Mouse (Mus musculus) neural tube, embryonic 13.5 days (tissue): ENCODE data around the gene Chrna4. TPM values are rescaled to one million over a fixed set of nuclear protein-coding genes. Genes with fewer than 3 reads are reported as not detected.

Experiments used
- ATAC-seq: fragments of 200-750 bp; cut with Nextera tagmentation; 2 replicates; pipeline ENCODE4 v1.8.0; 2017; ENCODE audit warnings: low read depth, mild to moderate bottlenecking, moderate TSS enrichment, moderate library complexity
- H3K27ac ChIP-seq: fragments of 300-500 bp; sonication (generic); replicated peaks from 2 replicates; pipeline ENCODE4 v1.5.1; 2015; ENCODE audit warnings: moderate library complexity, mild to moderate bottlenecking, inconsistent platforms
- H3K27me3 ChIP-seq: fragments of 300-500 bp; sonication (generic); 2 replicates; pipeline ENCODE4 v1.6.1; 2015; ENCODE audit warnings: mild to moderate bottlenecking, inconsistent platforms
- H3K36me3 ChIP-seq: fragments of 300-500 bp; sonication (generic); 2 replicates; pipeline ENCODE4 v1.6.1; 2015; ENCODE audit warnings: mild to moderate bottlenecking, inconsistent platforms
- H3K4me1 ChIP-seq: fragments of 300-500 bp; sonication (generic); replicated peaks from 2 replicates; pipeline ENCODE4 v1.6.1; 2015; ENCODE audit warnings: inconsistent platforms
- H3K4me2 ChIP-seq: fragments of 300-500 bp; sonication (generic); 2 replicates; pipeline ENCODE4 v1.6.1; 2015; ENCODE audit warnings: inconsistent platforms, mild to moderate bottlenecking, moderate library complexity
- H3K4me3 ChIP-seq: fragments of 300-500 bp; sonication (generic); 2 replicates; pipeline ENCODE4 v1.5.1; 2015; ENCODE audit warnings: mild to moderate bottlenecking, inconsistent platforms
- H3K9ac ChIP-seq: fragments of 300-500 bp; sonication (generic); 2 replicates; pipeline ENCODE4 v1.6.1; 2015; ENCODE audit warnings: moderate library complexity, mild to moderate bottlenecking, inconsistent platforms
- H3K9me3 ChIP-seq: fragments of 300-500 bp; sonication (generic); 2 replicates; pipeline ENCODE4 v1.6.1; 2016; ENCODE audit warnings: inconsistent platforms
- WGBS: fragments of 180-500 bp; shearing (Covaris S2); methylation state at CpG from one replicate; pipeline ENCODE4 v1.1.7; 2015; 5-methylcytosine and 5-hydroxymethylcytosine counted together
- polyA plus RNA-seq: library from polyadenylated mRNA; unstranded; fragments of >200 nt; fragmentation: Nextera tagmentation; extraction: Ambion mirVana; gene quantifications from 2 replicates; pipeline ENCODE4 v1.2.1, GENCODE M21; 2015

Chrna4 gene
- polyA plus RNA-seq = 42.9 and 43.0 TPM in 2 replicates

DNA sequence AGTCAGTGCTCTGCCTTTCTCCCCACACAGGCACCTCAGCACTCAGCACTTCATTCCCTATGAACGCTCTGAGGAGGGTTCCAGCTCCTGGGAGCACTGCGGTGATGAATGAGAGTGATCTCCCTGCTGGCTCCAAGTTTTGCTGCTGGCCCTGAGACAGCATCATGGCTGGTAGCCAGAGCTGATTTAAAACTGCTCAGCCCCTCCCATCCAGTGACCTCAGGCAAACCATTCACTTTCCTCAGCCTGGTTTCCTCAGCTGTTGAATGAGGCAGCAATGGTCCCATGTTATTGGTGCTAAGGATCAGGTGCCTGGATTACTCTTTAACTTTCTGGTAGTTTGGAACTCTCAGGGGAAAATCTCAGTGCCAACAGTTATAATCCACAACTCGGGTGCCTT, at the start of gene Chrna4:
Gene Chrna4 (minus strand): TSS at position 110 of the 400 bp plus-strand sequence.
- Histone ChIP-seq H3K27me3 (peaks cover 17% of the 10 kb centered on the region), H3K4me1 (peaks cover 51% of the 10 kb centered on the region), H3K9ac (peak within 1 kb of the TSS; percentile 41; the same call in 1 of the 2 replicates), H3K4me3 (no peak within 1 kb of the TSS), H3K36me3 (no peaks in the 10 kb centered on the region), H3K9me3 (no peaks in the 10 kb centered on the region), H3K27ac (peak within 1 kb of the TSS; percentile 59), H3K4me2 (no peak within 1 kb of the TSS)
- peak; percentile 29; the same call in 1 of the 2 replicates for ATAC-seq
- WGBS = 32% methylated on average over 3 of the region's 3 CpGs

DNA sequence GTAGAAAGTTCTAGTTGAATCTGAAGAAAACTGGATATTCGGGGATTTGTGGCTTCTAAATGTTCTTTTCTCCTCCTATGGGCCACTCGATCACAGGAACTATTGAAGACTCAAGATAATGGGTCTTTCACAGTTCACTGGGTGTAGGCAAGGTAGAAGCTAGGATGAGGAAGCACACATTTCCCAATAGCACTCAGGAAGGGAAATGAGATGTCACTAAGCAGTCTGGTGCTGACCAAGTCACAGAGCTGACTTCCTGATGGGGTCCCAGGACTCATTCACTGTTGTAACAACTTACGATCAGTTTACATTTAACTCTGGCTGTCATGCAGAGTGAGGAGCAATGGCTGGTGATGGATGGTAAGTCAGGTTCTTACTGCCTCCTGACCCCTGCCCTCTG, 46.8 kb upstream of the Chrna4 start:
- 87% methylated on average over 3 of the region's 3 CpGs for WGBS
- Histone ChIP-seq H3K4me1 (no peaks in the 10 kb centered on the region), H3K27ac (no peak overlapping the region), H3K27me3 (no peaks in the 10 kb centered on the region), H3K9me3 (no peaks in the 10 kb centered on the region), H3K4me3 (no peak overlapping the region), H3K9ac (no peak overlapping the region), H3K36me3 (peaks cover 48% of the 10 kb centered on the region), H3K4me2 (no peak overlapping the region)
- no peak for ATAC-seq

DNA sequence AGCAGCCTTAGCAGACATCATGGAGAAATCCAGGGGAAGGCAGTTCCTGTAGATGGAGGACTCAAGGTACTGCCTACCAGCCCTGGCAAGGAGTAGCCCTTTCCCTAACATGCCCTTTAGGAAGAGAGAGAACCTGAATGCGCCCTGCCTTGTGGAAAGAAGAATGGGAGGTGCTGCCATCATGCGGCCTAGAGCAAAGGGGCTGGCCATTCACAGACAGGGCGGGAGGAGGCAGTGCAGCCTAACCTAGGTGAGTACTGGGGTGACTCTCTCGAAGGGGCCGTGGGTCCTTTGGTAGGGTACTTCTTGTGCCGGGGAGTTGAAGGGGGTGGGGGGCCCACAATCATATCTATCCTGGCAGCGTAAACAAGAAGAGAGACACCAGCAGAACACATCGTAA, 41.7 kb upstream of the Chrna4 start:
- no peak overlapping the region for H3K9ac ChIP-seq
- H3K4me2 ChIP-seq = no peak overlapping the region
- no peak overlapping the region for H3K4me3 ChIP-seq
- 73% methylated on average over 8 of the region's 8 CpGs for WGBS
- no peaks in the 10 kb centered on the region for H3K9me3 ChIP-seq
- no peak for ATAC-seq
- H3K27ac ChIP-seq = no peak overlapping the region
- H3K36me3 ChIP-seq = peaks cover 93% of the 10 kb centered on the region
- no peaks in the 10 kb centered on the region for H3K4me1 ChIP-seq
- no peaks in the 10 kb centered on the region for H3K27me3 ChIP-seq

DNA sequence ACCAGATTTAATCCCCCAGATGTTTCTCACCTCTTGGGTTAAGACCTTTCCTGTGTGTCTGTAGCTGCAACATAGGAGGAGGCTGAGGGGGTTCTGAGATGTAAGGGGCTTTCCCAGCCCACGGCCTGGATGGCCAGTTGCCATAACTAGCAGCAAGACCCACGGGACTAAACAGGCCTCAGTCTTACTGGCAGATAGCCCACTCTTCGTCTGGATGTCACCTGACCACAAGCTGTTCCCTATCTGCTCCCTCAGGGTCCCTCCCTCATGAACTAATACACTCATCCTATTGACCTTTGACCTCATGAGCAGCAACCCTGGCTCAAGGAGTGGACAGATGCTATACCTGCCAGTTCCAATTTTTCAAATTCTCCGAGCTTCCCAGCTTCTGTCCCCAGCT, 40.6 kb upstream of the Chrna4 start:
- H3K36me3 ChIP-seq = peaks cover 93% of the 10 kb centered on the region
- 67% methylated on average over 4 of the region's 4 CpGs for WGBS
- ATAC-seq = no peak
- H3K4me2 ChIP-seq = no peak overlapping the region
- H3K27me3 ChIP-seq = no peaks in the 10 kb centered on the region
- no peak overlapping the region for H3K9ac ChIP-seq
- H3K4me3 ChIP-seq = no peak overlapping the region
- H3K9me3 ChIP-seq = no peaks in the 10 kb centered on the region
- no peaks in the 10 kb centered on the region for H3K4me1 ChIP-seq
- no peak overlapping the region for H3K27ac ChIP-seq

DNA sequence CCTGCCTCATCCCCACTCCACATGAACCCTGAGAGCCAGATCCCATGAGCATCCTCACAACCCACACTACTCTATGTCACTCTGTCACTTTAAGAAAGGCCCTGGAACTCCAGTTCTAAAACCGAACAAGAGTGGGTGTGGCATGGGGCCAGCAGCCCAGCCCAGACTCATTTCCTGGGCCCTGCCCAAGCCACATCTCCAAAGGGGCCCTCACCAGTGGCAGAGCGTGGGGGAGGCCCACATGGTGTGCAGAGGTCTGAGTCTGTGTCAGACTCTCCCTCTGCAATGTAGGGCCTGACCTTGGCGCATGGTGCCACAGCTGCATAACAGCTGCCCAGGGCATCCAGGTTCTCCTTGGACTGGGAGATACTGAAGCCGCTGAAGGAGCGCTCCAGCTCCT, 37.5 kb upstream of the Chrna4 start:
- Histone ChIP-seq H3K4me3 (no peak overlapping the region), H3K4me2 (no peak overlapping the region), H3K4me1 (no peaks in the 10 kb centered on the region), H3K9me3 (no peaks in the 10 kb centered on the region), H3K27me3 (no peaks in the 10 kb centered on the region), H3K36me3 (peaks cover 71% of the 10 kb centered on the region), H3K27ac (no peak overlapping the region), H3K9ac (no peak overlapping the region)
- no peak for ATAC-seq
- WGBS = 64% methylated on average over 5 of the region's 5 CpGs

DNA sequence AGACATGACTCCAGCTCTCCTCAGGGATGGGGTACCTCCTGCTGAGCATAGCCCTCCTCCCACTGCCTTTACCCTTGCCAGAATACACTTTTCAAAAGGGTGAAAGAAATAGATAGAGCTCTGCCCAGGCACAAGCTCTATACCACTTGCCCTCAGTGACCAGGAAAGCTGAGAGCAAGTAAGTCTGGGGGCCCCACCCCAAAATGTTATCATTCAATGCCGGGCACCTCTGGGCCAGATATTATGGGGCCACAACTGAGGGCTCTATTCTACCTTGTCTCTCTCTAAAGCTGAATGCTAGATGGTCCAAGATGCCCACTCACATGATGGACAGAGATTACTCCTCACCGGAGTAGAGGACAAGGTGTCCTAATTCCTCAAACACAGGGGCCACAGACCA, 36.2 kb upstream of the Chrna4 start:
- H3K27me3 ChIP-seq = no peaks in the 10 kb centered on the region
- WGBS = 97% methylated on average over 2 of the region's 2 CpGs
- H3K27ac ChIP-seq = no peak overlapping the region
- H3K9me3 ChIP-seq = no peaks in the 10 kb centered on the region
- peaks cover 57% of the 10 kb centered on the region for H3K36me3 ChIP-seq
- no peak for ATAC-seq
- H3K4me2 ChIP-seq = no peak overlapping the region
- H3K4me3 ChIP-seq = no peak overlapping the region
- H3K4me1 ChIP-seq = no peaks in the 10 kb centered on the region
- no peak overlapping the region for H3K9ac ChIP-seq

DNA sequence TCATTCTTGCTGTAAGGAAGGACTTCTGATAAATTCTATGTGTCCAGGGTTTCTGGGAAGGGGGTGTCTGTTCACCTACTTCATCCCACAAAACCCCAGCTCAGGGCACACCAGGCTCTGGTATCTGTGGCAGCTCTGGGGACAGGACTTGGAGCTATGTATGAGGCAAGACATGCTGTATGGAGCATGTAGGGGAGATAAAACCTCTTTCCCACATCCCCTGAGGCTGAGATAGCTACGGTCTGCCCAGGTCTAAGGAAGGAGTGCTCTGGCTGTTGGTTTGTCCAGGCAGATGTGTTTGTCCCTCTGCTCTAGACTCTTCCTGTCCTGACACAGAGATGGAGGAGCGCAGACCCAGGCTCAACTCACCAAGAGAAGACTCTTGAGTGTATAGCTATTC, 35.6 kb upstream of the Chrna4 start:
- peaks cover 52% of the 10 kb centered on the region for H3K36me3 ChIP-seq
- H3K27ac ChIP-seq = no peak overlapping the region
- H3K4me2 ChIP-seq = no peak overlapping the region
- 88% methylated on average over 2 of the region's 2 CpGs for WGBS
- H3K27me3 ChIP-seq = no peaks in the 10 kb centered on the region
- no peaks in the 10 kb centered on the region for H3K4me1 ChIP-seq
- H3K9ac ChIP-seq = no peak overlapping the region
- ATAC-seq = no peak
- no peak overlapping the region for H3K4me3 ChIP-seq
- H3K9me3 ChIP-seq = no peaks in the 10 kb centered on the region

DNA sequence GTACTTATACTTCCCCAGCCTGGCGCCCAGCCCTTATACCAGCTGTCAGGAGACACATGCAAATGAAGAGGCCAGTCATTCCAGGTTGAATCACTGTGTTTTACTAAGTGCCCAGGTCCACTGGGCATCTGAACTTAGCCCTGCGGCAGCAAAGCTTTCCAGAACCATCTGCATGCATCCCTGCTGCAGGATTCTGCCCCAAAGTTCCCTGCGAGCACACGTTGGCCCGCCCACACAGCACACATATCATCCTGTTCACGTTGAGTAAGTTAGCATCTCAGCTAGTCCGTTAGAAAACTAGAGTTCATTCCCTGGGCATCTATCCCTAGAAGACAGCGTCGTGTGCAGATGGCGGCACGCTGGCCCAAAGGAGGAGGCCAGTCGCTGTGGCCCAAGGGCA, 32.2 kb upstream of the Chrna4 start:
- Histone ChIP-seq H3K4me1 (no peaks in the 10 kb centered on the region), H3K36me3 (peaks cover 19% of the 10 kb centered on the region), H3K27ac (no peak overlapping the region), H3K9me3 (no peaks in the 10 kb centered on the region), H3K27me3 (no peaks in the 10 kb centered on the region), H3K4me3 (no peak overlapping the region), H3K4me2 (no peak overlapping the region), H3K9ac (no peak overlapping the region)
- WGBS = 82% methylated on average over 12 of the region's 12 CpGs
- no peak for ATAC-seq

DNA sequence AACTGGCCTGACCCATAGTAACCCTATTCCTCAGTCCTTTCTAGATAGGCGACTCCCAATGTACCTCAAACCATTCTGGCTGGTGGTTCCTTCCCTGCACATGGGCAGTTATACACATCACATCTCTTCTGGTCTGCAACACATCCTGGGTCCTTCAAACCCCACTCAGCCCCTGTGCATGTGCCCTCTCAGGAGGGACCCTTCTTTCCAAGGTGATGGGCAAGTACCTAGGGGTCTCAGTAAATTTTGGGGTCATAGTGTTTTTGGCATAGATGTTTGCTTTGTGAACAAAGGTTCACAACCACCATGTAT, 29.0 kb upstream of the Chrna4 start:
- Histone ChIP-seq H3K9ac (no peak overlapping the region), H3K9me3 (no peaks in the 10 kb centered on the region), H3K4me2 (no peak overlapping the region), H3K4me3 (no peak overlapping the region), H3K36me3 (no peaks in the 10 kb centered on the region), H3K4me1 (no peaks in the 10 kb centered on the region), H3K27ac (no peak overlapping the region), H3K27me3 (no peaks in the 10 kb centered on the region)
- peak; percentile 52; the same call in 1 of the 2 replicates for ATAC-seq
- WGBS = 4% methylated on average over 1 of the region's 1 CpGs

DNA sequence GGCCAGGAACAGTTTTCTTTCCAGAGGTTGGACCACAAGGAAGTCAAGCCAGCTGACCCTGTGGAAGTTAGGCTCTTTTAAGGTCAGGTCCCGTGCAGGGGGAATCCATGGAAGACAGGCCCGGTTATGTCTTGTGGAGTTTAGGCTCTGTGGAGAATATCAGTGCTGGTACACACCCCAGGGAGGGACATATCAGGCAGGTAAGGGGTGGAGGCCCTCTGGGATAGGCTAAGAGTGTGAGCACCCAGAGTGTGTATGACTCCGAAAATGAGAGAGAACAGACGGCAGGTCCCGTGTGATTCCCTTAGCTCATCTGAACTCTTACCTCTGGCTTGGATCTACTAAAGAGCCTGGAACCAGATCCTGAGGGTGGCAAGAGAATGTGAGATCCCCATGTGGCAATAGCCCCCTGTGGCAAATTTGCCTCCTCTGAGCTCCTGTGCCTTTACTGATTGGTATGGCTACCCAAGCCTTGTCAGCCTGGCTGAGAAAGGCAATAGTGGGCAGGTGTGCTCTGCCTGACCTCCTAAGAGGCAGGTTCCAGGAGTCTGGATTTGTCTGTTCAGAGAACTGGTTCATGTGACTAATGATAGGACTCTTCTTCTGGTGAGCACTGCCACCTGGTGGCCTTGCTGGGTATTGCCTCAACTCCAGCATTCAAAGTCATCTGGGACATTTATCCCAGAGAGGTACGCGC, 28.5 kb upstream of the Chrna4 start:
- peak; percentile 67 for ATAC-seq
- whole genome bisulfite sequencing = 55% methylated on average over 7 of the region's 7 CpGs
- H3K4me3 ChIP-seq = no peak overlapping the region
- H3K9me3 ChIP-seq = no peaks in the 10 kb centered on the region
- no peak overlapping the region for H3K27ac ChIP-seq
- H3K9ac ChIP-seq = no peak overlapping the region
- H3K27me3 ChIP-seq = no peaks in the 10 kb centered on the region
- no peaks in the 10 kb centered on the region for H3K4me1 ChIP-seq
- H3K36me3 ChIP-seq = no peaks in the 10 kb centered on the region
- no peak overlapping the region for H3K4me2 ChIP-seq

DNA sequence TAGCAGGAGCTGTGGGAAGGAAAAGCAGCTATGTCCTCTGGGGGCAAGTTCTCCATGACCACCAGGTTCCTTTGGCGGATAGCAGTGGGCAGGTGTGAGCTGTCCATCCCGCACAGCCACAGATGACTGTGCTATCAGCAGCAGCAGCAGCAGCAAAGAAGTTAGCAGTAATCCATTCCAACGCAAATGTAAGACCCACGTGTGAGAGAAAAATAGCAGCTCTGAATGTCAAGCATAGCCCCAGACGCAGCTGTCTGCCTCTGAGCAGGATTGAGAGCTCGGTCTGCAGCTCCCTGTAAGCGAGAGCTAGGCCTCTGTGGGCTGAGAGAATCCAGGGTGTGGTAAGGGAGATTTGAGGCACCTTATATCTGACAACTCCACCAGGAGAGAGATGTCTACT, 26.8 kb upstream of the Chrna4 start:
- Histone ChIP-seq H3K4me3 (no peak overlapping the region), H3K9me3 (no peaks in the 10 kb centered on the region), H3K4me2 (no peak overlapping the region), H3K27me3 (no peaks in the 10 kb centered on the region), H3K36me3 (no peaks in the 10 kb centered on the region), H3K27ac (no peak overlapping the region), H3K9ac (no peak overlapping the region), H3K4me1 (no peaks in the 10 kb centered on the region)
- no peak for ATAC-seq
- 63% methylated on average over 7 of the region's 7 CpGs for WGBS

DNA sequence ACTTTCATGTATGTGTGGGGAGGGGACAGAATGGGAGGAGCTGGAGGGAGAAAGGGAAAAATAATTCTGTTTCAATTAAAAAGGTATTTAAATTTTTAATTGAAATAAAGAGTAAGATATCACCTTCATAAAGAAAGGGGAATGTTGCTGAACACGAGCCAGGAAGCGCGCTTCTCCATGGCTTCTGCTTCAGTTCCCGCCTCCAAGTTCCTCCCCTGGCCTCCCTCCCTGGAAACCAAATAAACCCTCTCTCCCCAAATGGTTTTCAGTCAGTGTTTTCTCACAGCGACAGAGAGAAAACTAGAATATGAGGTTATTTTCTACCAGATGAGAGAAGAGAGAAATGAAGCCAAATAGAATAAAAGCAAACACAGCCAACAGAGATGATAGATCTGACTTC, 25.2 kb upstream of the Chrna4 start:
- H3K27me3 ChIP-seq = no peaks in the 10 kb centered on the region
- no peak overlapping the region for H3K4me2 ChIP-seq
- no peak overlapping the region for H3K27ac ChIP-seq
- no peaks in the 10 kb centered on the region for H3K36me3 ChIP-seq
- H3K9ac ChIP-seq = no peak overlapping the region
- no peaks in the 10 kb centered on the region for H3K4me1 ChIP-seq
- no peak for ATAC-seq
- 77% methylated on average over 5 of the region's 5 CpGs for WGBS
- H3K9me3 ChIP-seq = no peaks in the 10 kb centered on the region
- H3K4me3 ChIP-seq = no peak overlapping the region

DNA sequence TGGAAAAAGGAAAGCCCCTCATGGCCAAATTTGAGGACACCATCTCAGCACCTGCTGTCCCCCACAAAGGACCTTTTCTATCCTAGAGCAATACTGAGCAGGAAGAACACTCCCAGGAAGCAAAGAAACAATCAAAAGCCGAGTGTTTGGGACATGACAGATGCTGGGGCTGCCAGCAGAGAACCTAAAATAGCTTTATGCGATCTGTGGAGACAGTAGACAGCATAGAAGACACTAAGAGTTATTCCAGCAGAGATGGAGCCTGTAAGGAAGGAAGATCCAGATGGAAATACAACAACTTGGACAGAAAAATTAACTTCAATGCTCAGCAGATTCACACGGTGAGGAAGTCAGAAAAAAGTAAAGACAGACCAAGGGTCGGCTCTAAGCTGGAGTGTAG, 22.5 kb upstream of the Chrna4 start:
- Histone ChIP-seq H3K4me3 (no peak overlapping the region), H3K9me3 (no peaks in the 10 kb centered on the region), H3K4me1 (no peaks in the 10 kb centered on the region), H3K27me3 (no peaks in the 10 kb centered on the region), H3K4me2 (no peak overlapping the region), H3K27ac (no peak overlapping the region), H3K36me3 (no peaks in the 10 kb centered on the region), H3K9ac (no peak overlapping the region)
- WGBS = 60% methylated on average over 4 of the region's 4 CpGs
- ATAC-seq = no peak
